Mouse (Mus musculus): ENCODE measurements around the gene Adh7. TPM values are rescaled to one million over a fixed set of nuclear protein-coding genes. Genes with fewer than 3 reads are reported as not detected.

Adh7 gene
- polyA plus RNA-seq (2015; fragmentation: Nextera tagmentation; extraction: Ambion mirVana) = 0.15 and 1.1 TPM in 2 replicates

DNA sequence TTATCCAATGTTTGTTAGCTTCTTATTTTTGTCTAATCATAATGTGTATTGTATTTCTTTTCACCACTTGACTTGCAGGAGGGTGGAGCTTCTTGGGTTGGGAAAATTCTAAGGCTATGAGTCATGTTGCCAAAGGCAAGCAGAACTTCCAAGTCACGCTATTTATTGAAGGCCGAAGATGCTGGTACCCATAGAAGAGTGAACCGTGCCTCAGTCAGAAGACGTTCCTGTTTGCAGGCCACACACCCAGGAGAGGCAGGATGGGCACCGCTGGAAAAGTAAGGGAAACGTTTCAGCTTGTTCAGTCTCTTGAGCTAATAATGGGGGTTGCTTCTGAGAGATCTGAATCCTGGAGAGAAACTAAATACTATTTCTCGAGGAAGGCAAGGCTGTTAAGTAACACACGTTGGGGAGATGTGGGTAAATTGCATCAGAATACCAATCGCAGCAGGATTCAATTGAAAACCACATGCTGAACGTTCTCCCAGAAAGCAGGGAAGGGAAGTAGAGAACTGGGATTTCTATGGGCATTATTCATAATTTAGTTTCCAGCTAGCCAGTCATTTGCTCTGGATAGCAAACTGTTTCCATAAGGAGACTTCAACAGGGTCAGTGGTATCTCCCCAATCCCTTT lies at the start of gene Adh7:
TSS of gene Adh7 (plus strand) at position 130 of the 634 bp plus-strand sequence.
- Histone ChIP-seq H3K9me3 (no peaks in the 10 kb centered on the region), H3K9ac (replicated peaks) (no peak within 1 kb of the TSS), H3K27ac (replicated peaks) (no peak within 1 kb of the TSS), H3K36me3 (no peaks in the 10 kb centered on the region), H3K4me2 (replicated peaks) (no peak within 1 kb of the TSS), H3K27me3 (no peaks in the 10 kb centered on the region), H3K4me3 (no peak within 1 kb of the TSS), H3K4me1 (no peaks in the 10 kb centered on the region)
- ATAC-seq (replicated peaks) = no peak
- WGBS = 77% methylated on average over 10 of the region's 10 CpGs

- Histone ChIP-seq H3K27me3 (no peaks in the 10 kb centered on the region), H3K4me1 (no peaks in the 10 kb centered on the region), H3K9ac (replicated peaks) (no peak overlapping the region), H3K9me3 (no peaks in the 10 kb centered on the region), H3K36me3 (no peaks in the 10 kb centered on the region), H3K4me3 (no peak overlapping the region), H3K4me2 (replicated peaks) (no peak overlapping the region), H3K27ac (replicated peaks) (no peak overlapping the region)
- 80% methylated on average over 10 of the region's 10 CpGs for WGBS
- ATAC-seq (replicated peaks) = no peak
Measured at GRCm38 (mm10) chr3:138173291-138173690, 44.3 kb upstream of the Adh7 start.

DNA sequence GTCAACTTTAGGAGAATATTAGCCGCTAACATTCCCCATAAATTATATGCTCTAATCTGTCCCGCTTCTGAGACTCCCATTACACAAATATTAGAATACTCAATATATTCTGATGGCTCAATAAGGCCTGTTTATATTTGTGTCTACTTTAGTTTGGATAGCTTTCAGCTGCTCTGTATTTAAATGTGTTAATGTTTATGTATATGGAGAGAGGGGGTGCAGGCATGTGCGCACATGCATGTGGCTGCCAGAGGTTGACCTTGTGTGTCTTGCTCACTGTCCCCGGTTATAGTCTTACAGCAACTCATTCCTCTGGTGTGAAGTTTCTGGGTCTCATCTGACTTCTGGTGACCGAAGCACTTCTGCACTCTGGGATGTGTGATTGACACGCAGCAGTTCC lies 42.0 kb upstream of the Adh7 start:
- no peak for ATAC-seq (replicated peaks)

DNA sequence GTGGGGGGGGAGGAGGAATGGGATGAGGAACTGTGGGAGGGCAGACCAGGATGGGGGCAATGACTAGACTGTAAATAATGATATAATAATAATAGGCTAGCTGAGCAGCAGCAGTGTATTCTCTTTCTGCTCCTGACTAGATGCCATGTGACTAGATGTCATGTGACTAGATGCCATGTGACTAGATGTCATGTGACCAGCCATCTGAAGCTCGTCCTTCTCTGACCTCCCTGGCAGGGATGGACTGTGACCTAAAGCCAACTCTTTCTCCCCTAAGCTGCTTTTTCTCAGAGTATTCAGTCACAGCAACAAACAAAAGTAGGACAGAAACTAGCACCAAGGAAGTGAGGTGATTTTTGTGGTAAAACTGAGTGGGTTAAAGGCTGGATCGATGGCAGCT lies 35.5 kb upstream of the Adh7 start:
- 86% methylated on average over 2 of the region's 2 CpGs for WGBS
- H3K36me3 ChIP-seq = no peaks in the 10 kb centered on the region
- H3K9me3 ChIP-seq = no peaks in the 10 kb centered on the region
- H3K4me1 ChIP-seq = no peaks in the 10 kb centered on the region
- no peak overlapping the region for H3K4me2 ChIP-seq (replicated peaks)
- no peak for ATAC-seq (replicated peaks)
- H3K27me3 ChIP-seq = no peaks in the 10 kb centered on the region
- H3K27ac ChIP-seq (replicated peaks) = no peak overlapping the region
- no peak overlapping the region for H3K9ac ChIP-seq (replicated peaks)
- no peak overlapping the region for H3K4me3 ChIP-seq

More for the DNA sequence above, 42.0 kb upstream of the Adh7 start:
- Histone ChIP-seq H3K27ac (replicated peaks) (no peak overlapping the region), H3K36me3 (no peaks in the 10 kb centered on the region), H3K9me3 (no peaks in the 10 kb centered on the region), H3K4me1 (no peaks in the 10 kb centered on the region), H3K27me3 (no peaks in the 10 kb centered on the region), H3K9ac (replicated peaks) (no peak overlapping the region), H3K4me2 (replicated peaks) (no peak overlapping the region), H3K4me3 (no peak overlapping the region)
- whole genome bisulfite sequencing = 94% methylated on average over 6 of the region's 6 CpGs

- Histone ChIP-seq H3K9ac (replicated peaks) (no peak overlapping the region), H3K27me3 (no peaks in the 10 kb centered on the region), H3K4me3 (no peak overlapping the region), H3K27ac (replicated peaks) (no peak overlapping the region), H3K9me3 (no peaks in the 10 kb centered on the region), H3K36me3 (no peaks in the 10 kb centered on the region), H3K4me2 (replicated peaks) (no peak overlapping the region), H3K4me1 (no peaks in the 10 kb centered on the region)
- WGBS = 92% methylated on average over 7 of the region's 7 CpGs
- no peak for ATAC-seq (replicated peaks)
Measured at GRCm38 (mm10) chr3:138183371-138183770, 34.2 kb upstream of the Adh7 start.

- no peak overlapping the region for H3K4me2 ChIP-seq (replicated peaks)
- no peaks in the 10 kb centered on the region for H3K9me3 ChIP-seq
- H3K9ac ChIP-seq (replicated peaks) = no peak overlapping the region
- H3K27ac ChIP-seq (replicated peaks) = no peak overlapping the region
- 54% methylated on average over 4 of the region's 4 CpGs for WGBS
- no peak overlapping the region for H3K4me3 ChIP-seq
- no peak for ATAC-seq (replicated peaks)
- no peaks in the 10 kb centered on the region for H3K27me3 ChIP-seq
- no peaks in the 10 kb centered on the region for H3K4me1 ChIP-seq
- H3K36me3 ChIP-seq = no peaks in the 10 kb centered on the region
Measured at GRCm38 (mm10) chr3:138185290-138185689, 32.3 kb upstream of the Adh7 start.

- WGBS = 93% methylated on average over 26 of the region's 26 CpGs
Measured at GRCm38 (mm10) chr3:138185995-138186930, 31.3 kb upstream of the Adh7 start.

DNA sequence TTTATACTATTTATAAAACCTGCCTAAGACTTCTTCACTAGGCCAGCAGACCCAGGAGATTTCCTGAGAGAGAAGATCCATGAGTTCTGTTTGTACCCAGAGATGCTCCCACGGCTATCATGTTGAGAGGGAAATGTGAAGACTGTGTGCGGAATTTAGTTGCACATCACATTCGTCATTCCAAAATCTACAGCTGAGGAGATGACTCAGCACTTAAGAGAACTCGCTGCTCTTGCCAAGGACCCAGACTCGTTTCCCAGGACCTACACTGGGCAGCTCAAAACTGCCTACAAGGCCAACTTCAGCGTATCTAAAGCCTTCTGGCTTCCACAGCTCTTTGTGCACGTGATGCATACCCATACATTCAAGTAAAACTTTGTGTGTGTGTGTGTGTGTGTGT lies 25.3 kb upstream of the Adh7 start:
- WGBS = 88% methylated on average over 7 of the region's 7 CpGs
- ATAC-seq (replicated peaks) = no peak

More at GRCm38 (mm10) chr3:138185995-138186930, 31.3 kb upstream of the Adh7 start:
- Histone ChIP-seq H3K4me1 (no peaks in the 10 kb centered on the region), H3K9me3 (no peaks in the 10 kb centered on the region), H3K4me2 (replicated peaks) (no peak overlapping the region), H3K4me3 (no peak overlapping the region), H3K27ac (replicated peaks) (no peak overlapping the region), H3K27me3 (no peaks in the 10 kb centered on the region), H3K36me3 (no peaks in the 10 kb centered on the region), H3K9ac (replicated peaks) (no peak overlapping the region)
- ATAC-seq (replicated peaks) = no peak

DNA sequence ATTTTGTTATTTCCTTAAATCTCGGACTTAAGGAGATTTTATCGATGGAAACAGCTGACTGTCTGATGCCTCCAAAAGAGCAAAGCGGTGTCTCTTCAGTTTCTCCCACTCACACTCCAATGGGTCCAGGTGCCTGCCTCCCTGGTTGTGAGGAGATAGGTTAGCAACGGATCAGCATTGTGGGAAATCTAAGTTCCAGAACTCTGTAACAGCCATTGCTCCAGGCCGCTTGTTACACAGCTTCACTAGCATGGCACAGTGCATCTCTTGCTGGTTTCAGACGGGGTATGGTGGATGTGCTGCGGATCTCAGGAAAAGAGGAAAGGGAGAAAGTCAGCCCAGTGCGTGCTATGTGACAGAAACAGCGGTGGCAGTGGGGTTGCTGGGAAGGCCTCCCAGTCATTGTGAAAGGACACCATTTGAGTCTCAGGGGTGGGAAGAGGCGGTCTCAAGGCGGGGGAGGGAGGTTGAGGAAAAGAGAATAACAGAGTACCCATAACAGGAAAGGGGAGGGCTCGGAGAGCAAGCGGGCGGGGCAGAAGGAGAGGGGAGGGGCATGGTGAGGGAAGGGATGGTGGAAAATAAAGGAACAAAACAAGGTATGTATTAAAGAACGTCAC lies 23.8 kb upstream of the Adh7 start, which contains the start of gene 4930579F01Rik:
TSS of gene 4930579F01Rik (minus strand) at position 143 of the 620 bp plus-strand sequence.
- no peaks in the 10 kb centered on the region for H3K27me3 ChIP-seq
- H3K4me1 ChIP-seq = no peaks in the 10 kb centered on the region
- H3K9ac ChIP-seq (replicated peaks) = no peak within 1 kb of the TSS
- H3K27ac ChIP-seq (replicated peaks) = no peak within 1 kb of the TSS
- H3K4me2 ChIP-seq (replicated peaks) = no peak within 1 kb of the TSS
- no peak for ATAC-seq (replicated peaks)
- 81% methylated on average over 15 of the region's 15 CpGs for WGBS
- no peak within 1 kb of the TSS for H3K4me3 ChIP-seq
- no peaks in the 10 kb centered on the region for H3K9me3 ChIP-seq
- no peaks in the 10 kb centered on the region for H3K36me3 ChIP-seq

More for the DNA sequence above, 25.3 kb upstream of the Adh7 start:
- no peak overlapping the region for H3K9ac ChIP-seq (replicated peaks)
- H3K36me3 ChIP-seq = no peaks in the 10 kb centered on the region
- no peak overlapping the region for H3K27ac ChIP-seq (replicated peaks)
- no peak overlapping the region for H3K4me3 ChIP-seq
- H3K27me3 ChIP-seq = no peaks in the 10 kb centered on the region
- no peaks in the 10 kb centered on the region for H3K4me1 ChIP-seq
- no peaks in the 10 kb centered on the region for H3K9me3 ChIP-seq
- no peak overlapping the region for H3K4me2 ChIP-seq (replicated peaks)

- no peaks in the 10 kb centered on the region for H3K27me3 ChIP-seq
- H3K27ac ChIP-seq (replicated peaks) = no peak overlapping the region
- H3K9me3 ChIP-seq = no peaks in the 10 kb centered on the region
- 0 out of 2 replicates have a peak, but pooled peaks have one; percentile 1 for ATAC-seq (replicated peaks)
- H3K4me1 ChIP-seq = no peaks in the 10 kb centered on the region
- 88% methylated on average over 14 of the region's 14 CpGs for WGBS
- no peaks in the 10 kb centered on the region for H3K36me3 ChIP-seq
- no peak overlapping the region for H3K9ac ChIP-seq (replicated peaks)
- H3K4me3 ChIP-seq = no peak overlapping the region
- H3K4me2 ChIP-seq (replicated peaks) = no peak overlapping the region
Measured at GRCm38 (mm10) chr3:138197093-138197492, 20.5 kb upstream of the Adh7 start.

DNA sequence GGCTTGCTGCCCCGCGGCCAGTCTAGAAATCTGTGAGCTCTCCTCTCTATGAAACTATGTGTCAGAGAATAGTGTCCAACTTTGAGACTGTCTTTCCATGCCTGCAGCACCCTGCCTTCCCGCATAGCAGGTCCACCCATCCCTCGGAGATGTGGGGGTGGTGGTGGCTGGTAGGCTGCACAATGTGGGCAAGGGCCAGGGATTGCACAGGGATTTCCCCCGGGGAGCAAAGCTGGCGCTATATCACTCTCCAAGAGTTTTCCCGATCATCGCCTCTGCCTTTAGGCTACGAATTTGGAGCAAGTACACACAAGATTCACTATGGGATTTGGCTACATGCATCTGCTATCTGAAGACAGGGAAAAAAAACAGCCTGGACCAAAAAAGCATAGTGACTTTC lies 20.0 kb upstream of the Adh7 start:
- no peak overlapping the region for H3K27ac ChIP-seq (replicated peaks)
- H3K4me2 ChIP-seq (replicated peaks) = no peak overlapping the region
- H3K4me1 ChIP-seq = no peaks in the 10 kb centered on the region
- peak; percentile 45 for ATAC-seq (replicated peaks)
- 70% methylated on average over 9 of the region's 9 CpGs for WGBS
- no peak overlapping the region for H3K4me3 ChIP-seq
- no peaks in the 10 kb centered on the region for H3K27me3 ChIP-seq
- no peak overlapping the region for H3K9ac ChIP-seq (replicated peaks)
- no peaks in the 10 kb centered on the region for H3K9me3 ChIP-seq
- no peaks in the 10 kb centered on the region for H3K36me3 ChIP-seq

Measured in forebrain, embryonic 15.5 days (tissue).